Mouse (Mus musculus): ENCODE data around the gene Cbx1.

Cbx1 gene

DNA sequence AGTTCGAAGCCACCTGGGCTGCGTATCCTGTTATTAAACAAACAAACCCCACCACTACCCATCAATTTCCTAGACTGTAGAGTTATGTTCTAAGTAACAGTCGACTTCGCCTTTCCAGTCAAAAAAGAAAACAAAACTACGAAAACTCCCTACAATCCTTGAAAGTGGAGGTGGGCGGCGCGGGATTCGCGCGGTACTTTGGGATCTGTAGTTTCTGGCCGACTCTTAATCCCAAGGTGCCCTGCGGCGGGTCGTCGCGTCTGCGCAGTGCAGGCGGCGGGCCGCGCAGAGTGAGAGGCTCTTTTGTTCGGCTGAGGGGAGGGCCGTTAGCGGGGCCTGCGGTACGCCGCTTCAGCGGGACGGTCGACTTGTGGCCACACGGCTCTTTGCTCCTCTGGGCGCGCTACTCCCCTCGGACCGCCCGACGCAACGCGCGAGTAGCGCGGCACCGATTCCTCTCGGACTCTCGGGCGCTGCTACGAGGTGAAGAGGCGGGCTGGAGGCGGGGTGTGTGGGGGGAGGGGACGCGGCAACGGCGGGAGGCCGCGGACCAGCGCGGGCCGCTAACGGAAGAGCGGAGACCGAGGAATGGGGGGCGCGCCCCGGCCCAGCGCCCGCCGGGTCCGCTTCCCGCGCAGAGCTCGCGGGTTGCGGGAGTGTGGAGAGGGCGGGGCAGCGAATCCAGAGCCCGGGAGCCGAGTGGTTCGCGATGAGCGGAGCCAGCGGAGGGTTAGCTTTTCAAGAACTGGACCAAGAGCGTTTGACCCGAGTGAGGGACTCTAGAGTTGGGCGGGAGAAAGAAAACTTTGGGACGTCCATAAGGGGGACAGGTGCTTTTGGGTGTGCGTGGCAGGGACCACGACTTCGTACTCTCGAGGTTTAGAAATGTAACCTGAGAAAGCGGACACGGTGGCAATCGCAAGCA lies at the start of gene Cbx1:
Cbx1 (plus strand) TSS at position 257 of the 925 bp plus-strand sequence.
- DNase-seq: peak; percentile 91

DNA sequence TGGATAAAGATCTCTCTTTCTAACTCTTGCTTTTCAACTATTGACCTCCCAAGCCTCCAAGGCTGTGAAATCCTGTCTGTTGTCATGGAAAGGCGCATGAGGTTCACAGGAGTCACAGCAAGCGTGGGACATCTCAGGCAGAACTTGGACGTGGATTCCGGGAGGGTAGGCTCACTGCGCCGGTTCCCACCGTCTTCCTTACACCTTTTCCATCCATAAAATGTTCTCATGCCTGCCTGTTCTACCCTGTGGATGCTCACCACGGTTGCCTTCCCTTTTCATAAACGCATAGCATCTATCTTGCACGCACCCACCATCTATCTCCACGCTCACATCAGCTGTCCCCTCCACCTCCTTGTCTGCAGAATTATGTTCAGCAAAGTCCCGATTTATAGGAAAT lies 48.1 kb upstream of the Cbx1 start:
- DNase-seq: no peak

DNA sequence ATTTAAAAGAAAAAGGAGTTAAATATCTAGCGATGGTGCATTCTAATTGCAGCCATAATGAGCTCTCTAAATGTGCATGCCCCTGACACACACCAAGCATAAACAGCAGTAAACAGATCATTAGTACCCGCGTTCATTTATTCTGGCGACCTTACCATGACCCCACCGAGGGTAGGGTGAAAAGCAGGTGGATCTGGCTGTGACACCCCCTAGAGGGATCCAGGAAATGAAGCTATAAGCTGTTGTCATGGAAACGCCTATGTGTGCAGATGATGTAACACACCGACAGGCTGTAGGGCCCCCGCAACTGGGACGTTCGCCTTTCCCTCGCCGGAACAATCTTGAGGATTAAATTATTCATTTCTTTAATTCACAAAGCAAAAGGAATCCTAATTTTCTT lies 46.9 kb upstream of the Cbx1 start:
- DNase-seq: no peak

DNA sequence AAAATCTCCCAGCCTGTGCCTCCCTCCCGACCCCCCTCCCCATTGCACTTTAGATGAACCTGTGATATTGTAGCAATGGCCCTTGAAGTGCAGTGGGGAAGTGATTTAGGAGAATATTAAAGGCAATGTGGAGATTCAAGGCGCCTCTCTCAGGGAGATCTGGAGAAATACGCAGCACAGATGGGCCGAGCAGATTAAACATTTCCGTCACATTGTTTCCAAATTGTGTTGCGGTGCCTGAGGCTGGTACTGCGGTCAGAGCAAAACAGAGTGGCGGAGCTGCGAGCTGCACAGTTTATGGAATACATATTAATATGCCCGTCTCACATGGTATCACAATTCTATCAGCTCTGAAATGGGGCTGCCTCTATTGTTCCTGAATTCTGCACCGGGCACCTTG lies 45.9 kb upstream of the Cbx1 start:
- DNase-seq: no peak

DNA sequence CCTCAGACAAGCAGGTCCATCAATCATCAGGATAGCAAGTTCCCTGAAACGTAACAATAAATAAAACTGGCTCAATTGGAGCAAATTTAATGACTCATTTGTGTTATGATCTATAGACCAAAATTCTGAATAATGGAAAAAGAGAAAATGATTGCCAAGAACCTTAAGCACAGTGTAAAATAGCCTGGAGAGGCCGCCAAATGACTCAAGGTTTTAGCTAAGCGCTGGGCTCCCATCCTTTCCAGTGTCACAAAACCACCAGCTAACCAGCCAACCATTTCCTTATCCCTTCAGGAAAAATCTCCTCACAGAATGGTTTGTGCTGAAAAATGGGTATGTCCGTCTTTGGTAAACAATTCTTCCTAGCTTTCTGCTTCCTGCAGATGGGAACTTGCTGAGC lies 45.0 kb upstream of the Cbx1 start:
- no peak for DNase-seq

DNA sequence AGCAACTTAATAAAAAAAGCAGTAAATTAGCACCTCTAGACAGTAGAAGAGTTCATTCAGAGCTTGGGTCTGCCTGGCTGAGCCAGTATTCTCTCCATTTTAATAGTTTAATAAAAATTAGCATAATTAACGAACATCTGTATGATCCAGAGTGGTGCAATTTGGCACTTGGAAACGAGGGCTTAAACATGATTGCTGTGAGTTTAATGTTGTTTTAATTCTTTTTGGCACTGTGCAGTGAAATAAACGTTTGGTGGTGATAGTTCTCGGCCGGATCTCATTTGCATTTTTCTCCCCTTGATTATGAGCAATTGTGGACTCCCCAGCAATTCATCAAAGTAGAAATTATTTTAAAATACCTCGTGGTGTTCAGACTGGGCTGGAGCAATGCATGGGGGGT lies 42.3 kb upstream of the Cbx1 start:
- no peak for DNase-seq

DNA sequence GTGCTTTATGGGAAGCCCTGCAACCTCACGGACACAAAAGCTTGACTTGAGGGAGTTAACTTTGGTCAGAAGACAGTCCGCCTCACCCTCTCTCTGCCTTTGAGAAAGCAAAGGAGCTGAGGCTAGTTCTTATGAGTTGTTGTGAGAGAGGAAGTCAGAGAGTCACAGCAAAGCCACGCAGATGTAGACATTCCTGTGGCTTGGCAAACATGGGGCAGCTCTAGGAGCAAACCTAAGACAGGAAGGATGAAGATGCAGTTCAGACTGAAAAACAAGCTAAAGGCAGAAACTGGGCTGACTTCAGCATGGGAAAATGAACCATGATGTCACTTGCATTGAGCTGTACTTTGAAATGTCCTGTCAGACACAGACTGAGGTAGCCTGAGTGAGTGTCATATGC lies 41.4 kb upstream of the Cbx1 start:
- no peak for DNase-seq

DNA sequence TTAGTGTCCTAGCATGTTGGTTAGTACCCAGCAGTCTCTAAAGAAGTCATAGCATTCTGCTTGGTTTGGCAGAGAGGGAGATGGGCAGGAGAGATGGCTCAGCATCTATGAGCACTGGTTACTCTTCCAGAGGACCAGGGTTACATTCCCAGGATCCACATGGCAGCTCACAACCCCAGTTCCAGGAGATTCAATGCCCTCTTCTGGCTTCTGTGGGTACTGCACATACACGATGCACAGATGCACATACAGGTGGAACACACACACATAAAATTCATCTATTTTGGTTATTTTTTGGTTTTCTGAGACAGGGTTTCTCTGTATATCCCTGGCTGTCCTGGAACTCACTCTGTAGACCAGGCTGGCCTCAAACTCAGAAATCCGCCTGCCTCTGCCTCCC lies 33.6 kb upstream of the Cbx1 start:
- no peak for DNase-seq

DNA sequence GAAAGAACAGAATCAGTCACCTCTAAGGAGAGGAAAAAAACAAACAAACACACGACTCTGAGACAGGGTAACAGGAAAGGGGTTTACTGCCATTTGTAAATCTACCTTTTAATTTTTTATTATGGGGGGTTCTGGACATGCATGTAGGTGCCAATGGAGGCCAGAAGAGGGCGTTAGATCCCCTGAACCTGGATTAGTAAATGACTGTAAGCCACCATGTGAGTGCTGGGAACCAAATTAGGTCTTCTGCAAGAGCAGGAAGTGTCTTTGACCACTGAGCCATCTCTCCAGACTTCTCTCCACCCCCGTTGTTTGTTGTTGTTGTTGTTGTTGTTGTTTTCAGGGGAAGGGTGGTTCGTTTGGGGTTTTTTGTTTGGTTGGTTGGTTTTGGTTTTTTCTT lies 31.5 kb upstream of the Cbx1 start:
- DNase-seq: no peak

DNA sequence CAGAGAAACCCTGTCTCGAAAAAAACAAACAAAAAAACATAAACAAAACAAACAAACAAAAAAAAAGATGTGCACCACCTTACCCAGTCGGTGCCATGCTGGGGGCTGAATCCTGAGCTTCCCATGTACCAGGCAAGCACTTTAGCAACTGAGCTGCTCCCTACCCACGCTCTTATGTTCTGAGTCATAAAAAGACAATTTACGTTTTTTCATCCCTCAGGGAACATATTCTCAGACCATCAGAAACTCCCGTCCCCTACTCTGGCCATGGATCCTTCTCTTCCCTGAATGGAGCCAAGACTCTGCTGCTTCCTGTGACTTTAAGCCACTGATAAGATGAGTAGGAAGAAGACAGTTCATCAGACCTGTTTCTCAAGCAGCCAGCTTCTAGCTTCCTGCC lies 30.5 kb upstream of the Cbx1 start:
- DNase-seq: no peak

DNA sequence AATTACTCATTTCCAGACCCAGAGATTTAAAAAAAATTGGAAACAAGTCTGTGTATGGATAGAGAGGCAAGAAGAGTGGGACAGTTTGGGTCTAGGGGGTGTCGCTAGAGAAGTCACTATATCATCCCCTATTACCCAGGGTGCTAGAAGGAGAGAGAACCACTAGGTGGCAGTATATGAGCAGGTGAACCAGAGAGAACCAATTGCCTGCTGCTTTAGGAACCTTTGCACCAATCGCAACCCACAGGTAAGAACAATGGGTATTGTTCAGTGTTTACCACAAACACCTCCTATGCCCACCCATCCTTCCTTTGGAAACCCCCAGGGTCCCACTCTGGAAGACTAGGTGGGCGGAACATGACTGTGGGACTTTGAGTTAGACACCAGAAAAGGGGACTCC lies 28.9 kb upstream of the Cbx1 start:
- DNase-seq: peak; percentile 33

DNA sequence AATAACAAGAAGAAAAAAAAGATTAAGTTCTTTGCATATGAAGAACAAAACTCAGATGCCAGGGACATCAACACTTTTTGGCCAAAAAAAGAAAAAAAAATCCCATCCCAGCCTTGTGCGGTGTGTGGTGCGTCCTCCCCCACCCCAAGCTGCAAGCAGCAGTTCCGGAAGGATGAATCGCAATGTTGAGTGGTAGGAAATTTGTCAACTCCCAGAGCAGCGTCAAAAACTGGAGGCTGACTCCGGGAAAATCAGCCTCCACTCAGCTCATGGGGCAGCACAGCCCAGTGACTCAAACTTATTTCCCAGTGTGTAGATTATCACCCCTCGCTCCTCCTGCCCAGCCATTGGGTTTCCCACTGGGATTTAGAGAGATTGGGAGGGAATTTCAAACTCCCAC lies 26.9 kb upstream of the Cbx1 start:
- no peak for DNase-seq

DNA sequence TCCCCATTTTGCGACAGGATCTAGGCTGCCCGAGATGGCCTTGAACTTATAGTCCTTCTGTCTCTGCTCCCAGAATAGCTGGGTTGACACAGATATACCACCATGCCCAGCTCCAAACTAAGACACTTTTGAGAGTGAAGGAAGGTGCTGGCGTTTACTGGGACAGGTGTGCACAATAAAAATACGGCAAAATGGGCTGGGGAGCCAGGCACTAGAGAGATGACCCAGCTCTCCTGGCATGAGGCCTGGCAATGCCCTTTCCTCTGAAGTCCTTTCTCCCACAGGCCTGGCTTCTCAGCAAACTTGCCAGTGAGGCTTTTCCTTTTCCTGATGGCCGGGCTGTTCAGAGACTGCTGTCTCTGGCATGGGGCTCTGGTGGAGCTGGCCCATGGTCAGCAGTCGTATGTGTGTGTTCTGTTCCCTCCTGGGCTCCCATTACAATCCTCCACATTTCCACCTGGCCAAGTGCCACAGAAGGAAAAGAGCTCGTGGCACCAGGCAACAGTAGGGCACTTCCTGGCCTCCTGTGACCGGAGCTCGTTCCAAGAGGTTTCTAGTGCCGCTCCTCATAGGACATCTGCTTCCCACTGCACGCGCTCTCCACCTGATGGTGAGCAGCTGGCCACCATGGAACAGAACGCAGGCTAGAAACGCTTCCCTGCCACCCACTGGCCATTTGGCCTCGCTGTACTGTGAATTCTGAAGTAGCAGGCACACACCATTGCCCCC lies 26.0 kb upstream of the Cbx1 start:
- DNase-seq: no peak

DNA sequence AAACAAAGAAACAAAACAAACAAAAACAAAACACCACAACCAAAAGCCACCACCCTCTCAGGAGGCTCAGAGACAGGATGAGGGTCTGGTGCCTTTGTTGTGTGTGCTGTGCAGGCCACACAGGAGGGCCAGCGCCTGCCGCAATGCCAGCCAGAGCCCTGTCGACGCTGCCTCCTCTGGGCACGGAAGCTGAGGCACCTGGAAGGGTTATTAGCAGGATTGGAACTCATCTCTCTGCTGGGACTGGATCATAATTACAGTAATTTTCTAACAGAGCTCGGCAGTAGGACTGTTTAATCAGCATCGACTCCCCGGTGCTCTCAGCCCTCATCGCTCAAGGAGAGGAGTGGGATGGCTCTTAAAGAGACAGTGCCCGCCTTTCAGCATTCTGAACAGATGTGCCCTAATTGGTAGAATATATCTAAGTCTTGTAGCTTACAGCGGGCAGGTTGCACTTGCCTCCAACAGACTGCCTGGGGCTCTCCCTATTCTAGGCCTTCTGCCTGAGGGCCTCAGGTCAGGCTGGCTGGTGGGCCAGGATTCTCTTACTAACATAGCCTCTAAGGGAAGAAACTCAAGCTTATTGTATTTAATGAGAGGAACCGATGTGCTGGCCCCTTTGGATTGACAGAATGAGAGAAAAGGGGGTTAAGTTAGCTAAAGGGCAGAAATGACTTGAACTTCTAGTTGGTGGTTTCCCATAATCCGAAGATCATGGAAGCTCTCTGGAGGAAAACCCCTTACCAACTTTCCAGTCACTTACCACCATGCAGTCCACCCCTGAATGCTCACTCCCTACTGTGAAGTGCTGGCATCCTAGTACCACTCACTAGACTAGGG lies 24.2 kb upstream of the Cbx1 start:
- DNase-seq: no peak

DNA sequence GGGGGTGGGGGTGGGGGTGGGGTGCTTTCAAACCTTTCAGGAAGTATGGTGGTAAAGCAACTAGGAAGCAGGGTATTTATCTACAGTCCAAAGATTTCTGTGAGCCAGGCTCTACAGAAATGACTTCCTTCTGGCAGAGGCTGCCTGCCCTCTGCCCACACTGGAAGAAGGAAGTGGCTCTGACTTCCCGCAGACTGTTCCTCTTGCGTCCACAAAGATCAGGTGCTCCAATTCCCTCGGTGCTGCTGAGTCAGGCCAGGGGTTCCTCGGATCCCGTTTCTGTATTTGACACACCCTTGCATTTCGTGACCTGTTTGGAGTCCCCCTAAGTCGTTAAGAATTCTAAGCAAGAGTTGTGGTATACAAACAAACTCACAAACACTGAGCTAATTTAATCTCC lies 23.3 kb upstream of the Cbx1 start:
- DNase-seq: peak; percentile 9

DNA sequence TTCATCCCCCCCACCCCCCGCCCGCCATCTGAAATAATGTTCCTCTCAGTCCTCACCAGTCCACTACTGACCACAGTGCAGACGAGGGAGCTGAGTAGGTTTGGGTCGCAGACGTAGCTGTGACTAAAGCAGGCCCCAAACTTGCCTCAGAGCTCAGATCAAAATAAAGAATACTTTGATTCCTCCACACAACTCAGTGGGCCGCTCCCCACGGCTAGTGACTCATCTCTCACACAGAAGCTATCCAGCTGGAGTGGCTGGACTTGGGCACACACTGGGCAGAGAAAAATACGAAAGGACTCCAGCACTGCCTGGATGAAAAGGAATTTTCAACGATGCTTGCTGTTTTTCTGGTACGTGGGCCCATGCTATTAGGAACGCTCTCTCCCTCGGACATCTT lies 22.4 kb upstream of the Cbx1 start:
- no peak for DNase-seq

DNA sequence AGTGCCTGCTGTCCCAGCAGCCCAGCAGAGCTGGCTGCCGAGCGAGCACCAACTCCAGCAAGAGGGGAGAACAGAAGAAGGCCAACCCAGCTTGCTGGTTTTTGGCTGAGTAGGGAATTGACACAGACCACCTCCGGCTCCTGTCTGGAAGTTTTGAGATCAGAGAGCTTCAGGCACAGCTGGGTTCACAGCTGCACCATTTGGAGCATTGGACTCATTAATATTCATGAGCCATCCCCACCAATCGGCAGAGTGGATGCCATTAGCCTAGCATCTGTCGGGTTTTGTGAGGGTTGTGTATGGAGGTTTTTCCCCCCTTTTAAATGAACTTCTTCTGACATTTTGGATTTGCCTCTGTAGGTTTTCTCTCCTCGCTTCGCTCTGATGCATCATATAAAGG lies 21.8 kb upstream of the Cbx1 start:
- no peak for DNase-seq

DNA sequence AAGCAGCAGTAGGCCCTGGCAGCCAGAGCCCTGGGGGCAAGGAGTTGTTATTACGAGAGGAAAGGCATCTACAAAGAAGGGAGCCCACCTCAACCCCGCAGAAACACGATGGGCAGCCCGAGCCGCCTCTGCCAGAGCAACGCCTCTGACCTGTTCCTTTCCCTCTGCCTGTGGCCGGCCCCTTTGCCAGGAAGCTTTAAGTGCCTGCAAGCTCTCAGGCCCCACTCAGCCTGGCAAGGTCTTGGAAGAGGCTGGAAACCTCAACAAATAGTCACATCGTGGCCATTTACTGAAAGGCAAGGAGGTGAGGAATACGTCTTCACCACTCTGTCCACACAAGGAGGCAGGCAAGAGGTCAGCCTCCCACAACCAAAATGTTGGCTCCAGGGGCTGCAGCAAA lies 20.7 kb upstream of the Cbx1 start:
- DNase-seq: no peak

DNA sequence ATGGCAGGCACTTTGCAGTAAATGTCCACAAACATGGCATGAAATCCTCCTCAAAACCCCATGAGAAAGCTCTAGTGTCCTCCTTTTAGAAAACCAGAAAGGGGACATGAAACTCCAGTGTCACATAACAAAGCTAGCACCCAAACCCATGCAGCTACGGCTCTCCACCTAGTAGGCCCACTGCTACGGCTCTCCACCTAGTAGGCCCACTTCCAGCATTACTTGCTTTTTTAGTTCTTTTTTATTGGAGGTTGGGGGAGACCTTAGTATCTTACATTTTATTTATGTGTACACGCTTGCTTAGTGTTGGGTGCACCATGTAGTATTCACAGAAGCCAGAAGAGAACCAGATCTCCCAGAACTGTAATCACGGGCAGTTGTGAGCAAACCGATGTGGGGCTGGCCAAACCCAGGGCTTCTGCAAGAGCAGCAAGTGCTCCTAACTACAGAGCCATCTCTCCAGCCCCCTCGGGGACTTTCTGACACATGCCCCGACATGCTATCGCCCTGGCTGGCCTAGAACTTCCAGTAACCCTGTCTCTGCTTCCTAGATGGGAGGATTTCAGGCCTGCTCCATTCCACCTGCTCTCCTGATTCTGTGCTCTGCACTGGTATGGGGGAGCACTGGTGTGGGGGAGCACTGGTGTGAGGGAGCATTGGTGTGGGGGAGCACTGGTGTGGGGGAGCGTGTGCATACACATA lies 17.5 kb upstream of the Cbx1 start:
- no peak for DNase-seq

DNA sequence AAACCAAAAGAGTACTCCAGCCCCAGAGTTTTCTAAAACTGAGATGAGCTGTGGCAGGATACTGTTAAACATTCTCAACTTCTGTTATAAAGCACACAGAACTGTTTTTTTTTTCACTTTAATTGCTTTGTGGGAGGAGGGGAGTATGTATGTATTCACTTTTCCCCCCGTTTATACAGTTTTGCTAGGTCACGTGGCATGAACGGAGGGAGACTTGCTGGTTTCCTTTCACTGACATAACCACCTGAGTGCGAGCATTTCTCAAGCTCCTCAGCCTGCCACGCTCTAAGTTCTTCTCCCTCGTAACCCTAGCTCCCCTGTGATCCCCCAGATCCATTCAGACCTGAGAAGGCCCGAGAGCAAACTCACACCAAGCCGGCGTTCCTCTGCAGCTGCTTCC lies 16.5 kb upstream of the Cbx1 start:
- DNase-seq: no peak

DNA sequence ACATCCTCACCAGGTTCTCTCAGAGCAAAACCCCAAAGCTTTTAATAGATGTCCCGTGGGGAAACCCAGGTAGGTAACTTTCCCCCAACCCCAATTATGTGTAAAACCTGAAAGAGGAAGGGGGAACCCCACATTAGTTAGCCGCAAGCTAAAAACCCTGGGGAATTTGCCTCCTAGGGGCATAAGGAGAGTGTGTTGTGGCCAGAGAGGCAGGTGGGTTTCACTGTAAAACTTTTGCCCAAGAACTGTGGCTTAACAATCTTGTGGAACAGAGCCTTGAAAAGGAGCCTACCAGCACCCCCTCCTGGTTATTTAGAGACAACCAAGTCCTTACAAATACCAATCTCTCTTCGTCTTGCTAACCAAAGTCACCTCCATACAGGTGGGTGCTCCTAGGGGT lies 14.4 kb upstream of the Cbx1 start:
- no peak for DNase-seq

DNA sequence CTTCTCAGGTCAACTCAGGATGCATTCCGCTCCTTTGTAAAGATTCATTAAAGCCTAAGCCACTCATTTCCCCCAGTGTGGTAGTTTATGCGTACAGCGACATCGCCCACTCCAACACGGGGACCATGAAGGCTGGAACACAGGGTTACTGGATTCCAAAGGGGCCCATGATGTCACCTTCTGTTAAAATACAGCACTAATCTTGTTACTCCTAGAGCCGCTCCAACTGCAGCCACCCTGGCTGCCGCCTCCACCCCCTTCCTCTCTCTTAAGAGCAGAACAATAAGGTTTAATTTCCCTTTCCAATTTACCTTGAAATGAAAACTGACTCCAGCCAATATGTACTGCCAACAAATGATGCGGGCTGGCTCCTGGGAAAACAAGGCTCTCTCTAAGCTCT lies 13.9 kb upstream of the Cbx1 start:
- no peak for DNase-seq

DNA sequence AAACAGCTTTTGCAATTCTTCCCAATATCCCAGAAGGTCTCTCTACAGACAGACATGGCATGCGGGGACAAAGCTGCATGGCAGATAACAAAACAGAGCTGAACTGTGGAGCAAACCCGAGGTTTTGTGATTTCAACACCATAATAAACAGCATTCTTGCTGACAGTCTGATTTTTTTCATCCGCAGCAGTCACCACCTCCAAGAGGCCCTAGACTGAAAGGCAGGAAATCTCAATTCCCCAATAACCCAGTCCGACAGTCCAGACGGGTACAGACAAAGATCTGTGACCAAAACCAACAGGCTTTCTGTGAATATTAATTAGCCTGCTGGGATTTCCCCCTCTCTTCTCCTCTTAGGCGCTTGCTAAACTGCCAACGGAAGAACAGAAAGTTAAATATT lies 13.3 kb upstream of the Cbx1 start:
- no peak for DNase-seq

Data from liver (tissue).